Mouse (Mus musculus) heart, embryonic 12.5 days (tissue): ENCODE data around the gene Tlx2. TPM values are rescaled to one million over a fixed set of nuclear protein-coding genes. Genes with fewer than 3 reads are reported as not detected.

ENCODE experiments used
- ATAC-seq: fragments of 200-750 bp; cut with Nextera tagmentation; 2 replicates; pipeline ENCODE4 v1.8.0; 2017; ENCODE audit warnings: moderate TSS enrichment, moderate library complexity; ENCODE audit not compliant: insufficient number of reproducible peaks, low FRiP score
- H3K27ac ChIP-seq: fragments of 300-500 bp; sonication (generic); 2 replicates; pipeline ENCODE4 v1.5.1; 2016; ENCODE audit warnings: mild to moderate bottlenecking, moderate library complexity; ENCODE audit not compliant: poor library complexity, severe bottlenecking
- H3K27me3 ChIP-seq: fragments of 300-500 bp; sonication (generic); replicated peaks from 2 replicates; pipeline ENCODE4 v1.6.1; 2016; ENCODE audit warnings: mild to moderate bottlenecking, moderate library complexity
- H3K36me3 ChIP-seq: fragments of 300-500 bp; sonication (generic); 2 replicates; pipeline ENCODE4 v1.6.1; 2016; ENCODE audit warnings: mild to moderate bottlenecking, moderate library complexity
- H3K4me1 ChIP-seq: fragments of 300-500 bp; sonication (generic); replicated peaks from 2 replicates; pipeline ENCODE4 v1.6.1; 2016; ENCODE audit warnings: mild to moderate bottlenecking
- H3K4me2 ChIP-seq: fragments of 300-500 bp; sonication (generic); 2 replicates; pipeline ENCODE4 v1.6.1; 2016; ENCODE audit warnings: mild to moderate bottlenecking, moderate library complexity
- H3K4me3 ChIP-seq: fragments of 300-500 bp; sonication (generic); 2 replicates; pipeline ENCODE4 v1.5.1; 2016; ENCODE audit warnings: mild to moderate bottlenecking
- H3K9ac ChIP-seq: fragments of 300-500 bp; sonication (generic); 2 replicates; pipeline ENCODE4 v1.6.1; 2016; ENCODE audit warnings: mild to moderate bottlenecking, moderate library complexity
- H3K9me3 ChIP-seq: fragments of 300-500 bp; sonication (generic); replicated peaks from 2 replicates; pipeline ENCODE4 v1.6.1; 2016; ENCODE audit warnings: mild to moderate bottlenecking, moderate library complexity
- WGBS: fragments of 180-500 bp; shearing (Covaris S2); methylation state at CpG from one replicate; pipeline ENCODE4 v1.1.7; 2016; 5-methylcytosine and 5-hydroxymethylcytosine counted together
- polyA plus RNA-seq: library from polyadenylated mRNA; unstranded; fragments of >200 nt; fragmentation: Nextera tagmentation; extraction: Ambion mirVana; gene quantifications from 2 replicates; pipeline ENCODE4 v1.2.1, GENCODE M21; 2016

The Tlx2 gene
- polyA plus RNA-seq, 1 experiment from 2014 or later = 0.18 TPM

DNA sequence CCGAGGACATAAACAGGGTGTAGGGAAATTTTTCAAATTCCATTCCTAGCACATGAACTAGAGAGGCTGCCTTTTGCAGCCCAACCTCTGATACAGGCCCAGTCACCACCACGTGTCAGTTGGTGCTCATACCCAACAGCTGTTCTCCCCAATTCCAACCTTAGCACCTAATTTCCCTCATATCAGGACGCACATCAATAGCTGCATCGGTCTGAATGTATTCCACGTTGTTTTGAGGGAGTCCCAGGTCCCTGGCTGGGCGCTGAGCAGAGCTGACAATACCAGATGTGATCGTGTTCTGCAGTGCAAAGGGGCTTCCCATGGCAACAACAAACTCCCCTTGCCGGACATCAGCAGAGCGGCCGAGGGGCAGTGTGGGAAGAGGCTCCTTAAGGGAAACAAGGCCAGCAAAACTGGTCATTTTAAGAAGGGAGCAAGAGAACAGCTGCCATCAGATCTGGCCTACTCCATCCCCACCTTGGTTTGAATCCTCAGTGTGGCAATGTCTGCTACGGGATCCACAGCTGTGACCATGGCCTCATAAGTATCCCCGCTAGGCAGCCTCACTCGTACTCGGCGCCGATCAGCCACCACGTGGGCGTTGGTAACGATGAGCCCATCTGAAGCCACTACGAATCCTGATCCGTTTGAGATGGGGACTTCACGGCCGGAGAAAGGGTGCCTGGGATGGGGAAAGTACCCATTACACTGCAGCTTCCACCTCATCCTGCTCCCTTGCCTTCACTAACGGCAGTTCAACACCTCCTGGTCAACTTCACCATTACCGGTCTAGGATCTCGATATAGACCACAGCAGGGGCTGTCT lies 16.7 kb downstream of the Tlx2 start:
- ATAC-seq = no peak
- peaks cover 37% of the 10 kb centered on the region for H3K36me3 ChIP-seq

DNA sequence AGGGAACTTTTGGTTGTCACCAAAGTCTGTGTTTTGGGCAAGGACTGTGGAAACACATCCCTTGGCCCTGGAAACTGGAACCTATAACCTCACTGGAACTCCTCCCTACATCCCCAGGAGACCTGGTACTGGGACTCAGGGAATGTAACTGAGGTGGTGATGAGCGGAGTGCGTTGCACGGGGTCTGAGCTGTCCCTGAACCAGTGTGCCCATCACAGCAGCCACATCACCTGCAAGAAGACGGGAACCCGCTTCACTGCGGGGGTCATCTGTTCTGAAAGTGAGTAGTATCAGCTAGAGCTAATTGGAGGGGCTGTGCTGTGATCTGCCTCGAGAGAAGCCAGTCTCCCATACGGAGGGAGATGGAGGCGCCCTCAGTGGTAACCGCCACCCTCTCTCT lies 20.7 kb downstream of the Tlx2 start:
- peaks cover 19% of the 10 kb centered on the region for H3K36me3 ChIP-seq
- H3K4me1 ChIP-seq = peaks cover 19% of the 10 kb centered on the region
- WGBS = 71% methylated on average over 10 of the region's 10 CpGs
- H3K9ac ChIP-seq = no peak overlapping the region
- no peak overlapping the region for H3K4me3 ChIP-seq
- no peaks in the 10 kb centered on the region for H3K9me3 ChIP-seq
- H3K4me2 ChIP-seq = no peak overlapping the region
- H3K27me3 ChIP-seq = peaks cover 40% of the 10 kb centered on the region
- no peak for ATAC-seq
- H3K27ac ChIP-seq = no peak overlapping the region

More for the DNA sequence above, 16.7 kb downstream of the Tlx2 start:
- Histone ChIP-seq H3K9me3 (no peaks in the 10 kb centered on the region), H3K27ac (peak overlapping the region; percentile 85), H3K27me3 (peaks cover 20% of the 10 kb centered on the region), H3K4me3 (peak overlapping the region; percentile 84), H3K9ac (peak overlapping the region; percentile 93), H3K4me1 (peaks cover 21% of the 10 kb centered on the region), H3K4me2 (peak overlapping the region; percentile 99)
- 1% methylated on average over 26 of the region's 26 CpGs for WGBS

DNA sequence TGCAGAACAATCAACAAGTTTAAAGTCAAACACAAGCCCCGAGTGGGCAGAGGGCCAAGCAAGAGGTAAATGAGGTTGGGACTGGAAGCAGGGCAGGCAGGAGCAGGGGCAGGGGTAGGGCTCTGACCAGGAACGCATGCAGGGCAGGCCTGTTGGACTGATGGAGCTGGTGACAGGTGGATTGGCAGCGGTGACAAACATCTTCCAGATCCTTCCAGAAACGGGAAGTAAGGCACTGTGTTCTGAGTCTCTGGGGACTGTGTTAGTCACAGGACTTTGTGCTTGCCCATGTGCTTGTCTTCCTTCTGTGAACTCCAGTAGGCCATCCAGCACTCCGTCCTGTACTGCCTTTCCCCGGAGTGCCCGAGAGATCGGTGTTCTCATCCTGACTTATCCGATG lies 25.4 kb downstream of the Tlx2 start:
- WGBS = 29% methylated on average over 9 of the region's 9 CpGs
- H3K36me3 ChIP-seq = 0 out of 2 replicates have a peak, but pooled peaks cover 4% of the 10 kb centered on the region
- no peak overlapping the region; the same call in 1 of the 2 replicates for H3K4me2 ChIP-seq
- peaks cover 68% of the 10 kb centered on the region for H3K27me3 ChIP-seq
- H3K27ac ChIP-seq = peak overlapping the region; percentile 66
- H3K9ac ChIP-seq = no peak overlapping the region
- H3K4me3 ChIP-seq = no peak overlapping the region
- H3K9me3 ChIP-seq = no peaks in the 10 kb centered on the region
- peaks cover 20% of the 10 kb centered on the region for H3K4me1 ChIP-seq
- peak; percentile 79 for ATAC-seq

DNA sequence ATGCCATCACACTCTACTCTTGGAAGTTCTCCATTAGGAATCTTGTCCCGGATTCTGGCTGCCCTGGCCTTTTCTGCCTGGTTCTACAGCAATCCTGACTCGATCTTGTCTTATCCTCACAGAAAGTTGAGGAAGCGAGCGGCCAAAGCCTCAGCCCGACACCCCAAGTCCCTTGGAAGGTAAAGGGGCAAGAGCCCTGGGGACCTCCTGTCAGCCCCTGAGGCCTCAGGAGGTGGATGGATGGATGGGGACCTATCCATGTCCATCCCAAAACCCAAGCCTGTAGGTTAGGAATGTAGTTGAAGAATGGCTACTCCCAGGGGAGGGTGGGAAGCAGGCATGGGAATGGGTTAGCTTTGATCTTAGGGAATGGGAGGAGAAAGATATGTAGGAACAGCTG lies 26.1 kb downstream of the Tlx2 start:
- Histone ChIP-seq H3K4me3 (no peak overlapping the region), H3K4me2 (no peak overlapping the region), H3K4me1 (peaks cover 20% of the 10 kb centered on the region), H3K9ac (no peak overlapping the region), H3K27me3 (peaks cover 64% of the 10 kb centered on the region), H3K9me3 (no peaks in the 10 kb centered on the region), H3K36me3 (no peaks in the 10 kb centered on the region), H3K27ac (peak overlapping the region; percentile 66)
- WGBS = 82% methylated on average over 5 of the region's 5 CpGs
- no peak for ATAC-seq

DNA sequence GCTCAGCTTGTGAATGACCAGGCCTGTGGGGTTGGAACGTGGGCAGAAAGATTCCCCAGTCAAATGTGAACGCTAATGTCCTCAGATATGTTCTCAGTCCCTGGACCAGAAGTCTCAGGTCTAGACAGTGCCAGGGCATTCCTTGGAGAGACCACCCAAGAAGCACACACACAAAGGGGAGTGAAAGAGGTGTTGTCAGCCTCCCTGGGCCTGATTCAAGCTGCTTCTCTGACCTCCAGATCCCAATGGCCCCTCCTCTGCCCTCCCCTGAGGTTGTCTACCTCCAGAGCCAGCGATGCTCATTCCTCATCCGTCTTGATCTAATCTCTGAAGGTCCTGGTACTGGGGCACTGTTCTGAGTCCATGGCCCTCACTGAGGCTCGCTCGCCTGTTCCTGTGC lies 26.5 kb downstream of the Tlx2 start:
- Histone ChIP-seq H3K4me2 (no peak overlapping the region), H3K4me1 (peaks cover 22% of the 10 kb centered on the region), H3K9me3 (no peaks in the 10 kb centered on the region), H3K4me3 (no peak overlapping the region), H3K27ac (peak overlapping the region; percentile 66; the same call in 1 of the 2 replicates), H3K9ac (no peak overlapping the region), H3K36me3 (no peaks in the 10 kb centered on the region), H3K27me3 (peaks cover 59% of the 10 kb centered on the region)
- no peak for ATAC-seq
- WGBS = 56% methylated on average over 6 of the region's 6 CpGs

DNA sequence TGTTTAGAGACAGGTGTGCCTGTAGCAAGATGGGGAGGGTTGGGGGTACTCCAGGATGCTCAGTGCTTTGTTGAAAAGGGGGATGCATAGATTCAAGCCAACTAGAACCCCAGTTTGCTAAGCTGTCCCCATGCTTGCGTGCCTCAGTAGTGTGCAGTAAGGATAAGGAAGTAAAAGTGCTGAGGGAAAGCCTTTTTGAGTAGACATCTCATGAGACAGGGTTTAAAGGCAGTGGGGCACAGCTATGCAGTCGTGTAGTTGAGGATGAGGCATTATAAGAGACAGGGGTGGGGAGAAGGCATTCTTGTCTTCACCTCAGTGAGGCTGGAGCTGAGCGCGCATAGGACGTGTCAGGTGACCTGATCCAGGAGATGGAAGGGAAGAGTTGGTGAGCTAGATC lies 29.5 kb downstream of the Tlx2 start:
- H3K27me3 ChIP-seq = peaks cover 62% of the 10 kb centered on the region
- 76% methylated on average over 5 of the region's 5 CpGs for WGBS

DNA sequence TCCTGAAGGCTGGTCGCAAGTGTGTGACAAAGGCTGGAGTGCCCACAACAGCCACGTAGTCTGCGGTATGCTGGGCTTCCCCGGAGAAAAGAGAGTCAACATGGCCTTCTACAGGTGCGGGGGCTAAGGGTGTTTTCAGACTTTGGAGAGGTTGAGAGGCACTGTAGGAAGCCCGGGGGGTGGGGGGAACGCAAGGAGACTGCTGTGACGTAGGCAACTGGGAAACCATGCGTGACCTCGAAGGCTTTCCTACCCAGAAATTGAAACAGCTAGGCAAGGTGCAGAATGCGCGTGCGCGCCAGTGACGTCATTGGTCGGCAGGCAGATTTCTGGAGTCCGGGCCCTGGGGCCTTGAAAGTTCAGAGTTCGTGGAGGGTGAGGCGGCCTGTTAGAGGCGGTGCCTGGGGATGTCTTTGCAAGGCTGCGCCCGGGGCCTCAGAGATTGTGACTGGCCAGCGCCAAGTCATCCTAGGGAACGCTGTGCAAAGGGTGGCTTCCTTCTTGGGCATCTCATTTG lies 31.5 kb downstream of the Tlx2 start:
- peak; percentile 75 for ATAC-seq
- 11% methylated on average over 24 of the region's 24 CpGs for WGBS

More for the DNA sequence above, 29.5 kb downstream of the Tlx2 start:
- Histone ChIP-seq H3K36me3 (no peaks in the 10 kb centered on the region), H3K27ac (no peak overlapping the region), H3K4me3 (no peak overlapping the region), H3K4me1 (peaks cover 27% of the 10 kb centered on the region), H3K9ac (no peak overlapping the region), H3K9me3 (no peaks in the 10 kb centered on the region), H3K4me2 (no peak overlapping the region)
- no peak for ATAC-seq

DNA sequence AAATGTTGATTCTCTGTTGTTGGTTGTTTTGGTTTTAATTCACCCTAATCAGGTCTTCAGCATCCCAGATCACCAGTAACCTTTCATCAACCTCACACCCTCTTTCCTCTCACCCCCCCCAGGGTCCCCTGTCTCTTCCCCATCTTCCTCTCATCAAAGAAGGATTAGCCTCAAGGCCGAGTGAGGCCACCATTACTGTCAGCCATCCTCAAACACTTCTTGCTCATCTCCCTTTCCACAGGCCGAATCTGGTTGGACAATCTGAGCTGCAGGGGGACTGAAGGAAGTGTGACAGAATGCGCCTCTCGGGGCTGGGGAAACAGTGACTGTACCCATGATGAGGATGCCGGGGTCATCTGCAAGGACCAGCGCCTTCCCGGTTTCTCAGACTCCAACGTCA lies 32.9 kb downstream of the Tlx2 start:
- Histone ChIP-seq H3K27me3 (peaks cover 54% of the 10 kb centered on the region), H3K9me3 (no peaks in the 10 kb centered on the region), H3K36me3 (no peaks in the 10 kb centered on the region), H3K27ac (no peak overlapping the region), H3K4me1 (peaks cover 29% of the 10 kb centered on the region), H3K4me3 (no peak overlapping the region), H3K4me2 (no peak overlapping the region), H3K9ac (no peak overlapping the region)
- 70% methylated on average over 8 of the region's 8 CpGs for WGBS
- ATAC-seq = no peak

More for the DNA sequence above, 31.5 kb downstream of the Tlx2 start:
- Histone ChIP-seq H3K9me3 (no peaks in the 10 kb centered on the region), H3K4me2 (peak overlapping the region; percentile 59), H3K36me3 (no peaks in the 10 kb centered on the region), H3K27ac (no peak overlapping the region), H3K27me3 (peaks cover 64% of the 10 kb centered on the region), H3K4me1 (peaks cover 26% of the 10 kb centered on the region), H3K9ac (no peak overlapping the region), H3K4me3 (peak overlapping the region; percentile 21)

DNA sequence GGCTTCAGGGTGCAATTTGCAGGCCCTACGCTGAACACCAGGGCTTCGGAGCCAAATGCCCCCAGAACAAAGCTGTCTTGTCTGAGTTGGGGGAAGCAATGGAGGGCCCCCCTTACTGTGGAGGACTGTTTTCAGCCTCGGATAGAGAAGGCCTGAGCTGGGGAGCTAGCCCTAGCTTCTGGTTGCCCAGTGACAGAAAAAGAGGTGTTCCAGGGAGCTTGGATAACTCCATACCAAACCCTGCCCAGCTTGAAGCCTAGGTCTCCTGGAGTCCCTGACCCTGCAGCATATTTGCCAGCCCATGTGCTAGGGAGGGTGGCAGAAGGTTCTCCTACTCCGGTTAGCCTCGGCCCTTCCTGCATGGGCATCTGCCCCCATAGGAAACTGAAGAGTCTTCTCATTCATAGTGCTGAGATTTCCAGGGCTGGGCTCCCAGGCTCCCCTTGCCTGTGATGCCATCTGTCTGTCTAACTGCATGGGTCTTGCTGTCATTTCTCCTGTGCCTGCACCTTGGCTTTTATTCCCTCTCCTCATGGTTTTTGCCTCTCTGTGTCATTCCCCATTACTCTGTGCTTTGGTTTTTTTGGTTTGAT lies 35.5 kb downstream of the Tlx2 start:
- peaks cover 58% of the 10 kb centered on the region for H3K27me3 ChIP-seq
- ATAC-seq = no peak
- H3K4me2 ChIP-seq = peak overlapping the region; percentile 76
- H3K36me3 ChIP-seq = peaks cover 6% of the 10 kb centered on the region; the same call in 1 of the 2 replicates
- peak overlapping the region; percentile 8; the same call in 1 of the 2 replicates for H3K27ac ChIP-seq
- peaks cover 46% of the 10 kb centered on the region for H3K4me1 ChIP-seq
- H3K4me3 ChIP-seq = peak overlapping the region; percentile 73
- H3K9me3 ChIP-seq = no peaks in the 10 kb centered on the region
- H3K9ac ChIP-seq = peak overlapping the region; percentile 75; the same call in 1 of the 2 replicates
- 27% methylated on average over 5 of the region's 5 CpGs for WGBS

DNA sequence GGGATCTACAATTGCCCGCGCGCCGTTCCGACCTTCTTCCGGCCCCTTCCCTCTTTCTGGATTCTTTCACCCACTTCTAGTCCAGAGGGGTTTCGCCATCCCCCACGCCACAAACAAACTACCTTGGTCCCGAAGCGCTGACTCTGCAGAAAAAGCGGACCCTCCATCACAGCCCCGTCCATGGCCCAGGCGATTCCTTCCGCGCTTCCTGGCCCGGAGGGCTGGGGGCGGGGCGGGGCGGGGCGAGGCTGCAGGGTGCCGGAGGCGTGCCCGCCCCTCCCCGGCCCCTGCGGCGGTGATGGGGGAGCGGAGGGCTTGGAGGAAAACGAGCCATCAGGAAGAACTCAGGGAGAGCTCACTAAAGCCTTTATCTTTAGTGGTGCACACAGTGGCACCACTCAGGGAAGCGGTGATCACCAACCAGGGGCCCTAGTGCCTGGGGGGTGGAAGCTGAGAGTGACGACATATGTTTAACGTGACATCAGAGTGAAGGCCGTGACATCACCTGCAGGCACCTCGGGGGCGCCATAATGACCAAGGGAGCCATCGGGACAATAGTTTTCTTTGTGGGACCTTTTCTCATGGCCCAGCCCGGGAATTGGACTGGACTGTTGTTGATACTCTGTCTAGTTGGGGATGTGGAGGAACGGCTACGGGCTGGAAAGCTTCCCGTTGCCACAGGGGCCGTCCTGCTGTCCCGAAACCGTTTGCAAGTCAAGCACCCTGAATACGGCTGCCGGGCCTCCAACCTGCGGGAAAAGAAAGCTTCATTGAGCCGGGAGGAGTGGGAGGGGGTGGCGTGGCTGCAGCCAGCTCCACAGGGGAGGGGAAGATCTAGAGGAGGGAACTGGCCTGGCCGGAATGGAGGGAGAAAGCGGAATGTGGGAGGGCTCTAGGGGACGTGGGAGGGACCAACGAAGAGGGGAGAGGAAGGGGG lies 36.6 kb downstream of the Tlx2 start, which contains the start of the genes Dok1 and Loxl3:
Gene Dok1 (minus strand): TSS at position 223 of the 937 bp plus-strand sequence.
Gene Loxl3 (plus strand): TSS at position 925 of the 937 bp plus-strand sequence.
- Histone ChIP-seq H3K27me3 (peaks cover 67% of the 10 kb centered on the region), H3K9me3 (no peaks in the 10 kb centered on the region), H3K27ac (peak within 1 kb of the TSS; percentile 69), H3K4me1 (peaks cover 43% of the 10 kb centered on the region), H3K4me3 (peak within 1 kb of the TSS; percentile 73), H3K36me3 (peaks cover 6% of the 10 kb centered on the region; the same call in 1 of the 2 replicates), H3K9ac (peak within 1 kb of the TSS; percentile 75), H3K4me2 (peak within 1 kb of the TSS; percentile 76)
- WGBS = under 1% methylated on average over 51 of the region's 51 CpGs
- ATAC-seq = peak; percentile 90
